Mouse (Mus musculus) heart, adult 2 months (tissue): ENCODE measurements around the gene Osbpl5.

ENCODE experiments used
- CTCF ChIP-seq: fragments of 200-600 bp; IDR thresholded peaks from 2 replicates; pipeline ENCODE4 v1.8.1; 2022; ENCODE audit warnings: antibody characterized with exemption, mild to moderate bottlenecking, moderate library complexity
- EP300 ChIP-seq: fragments of 200-500 bp; IDR thresholded peaks from 2 replicates; pipeline ENCODE4 v1.6.1; 2011; ENCODE audit warnings: low read depth, low read length, control low read depth; ENCODE audit not compliant: insufficient read depth

- no peak for TF ChIP-seq CTCF
- no peak for TF ChIP-seq EP300
Measured at GRCm38 (mm10) chr7:143738601-143739006, 18.2 kb downstream of the Osbpl5 start.
